Mouse (Mus musculus) c-Kit-positive CD71-positive TER-119-positive erythroid progenitor cells, embryonic 14.5 days (primary cell): ENCODE results near the gene Pdxp.
"Not testable (repeated sequence)": the region's sequence is repeated elsewhere in the genome, so short reads cannot be mapped to it uniquely, and the experiment has no call there.

Source experiments
- DNase-seq: peaks from one replicate; pipeline ENCODE4 v3.0.0-alpha.2; 2013; ENCODE audit warnings: low spot score

The Pdxp gene

GRCm38 (mm10) chr15:78913632-78914090 lies at the start of gene Pdxp:
Gene Pdxp, plus strand, starts transcription at chr15:78913919.
- DNase-seq, result peak; percentile 96

GRCm38 (mm10) chr15:78868398-78868797 lies 45.3 kb upstream of the Pdxp start:
- no peak for DNase-seq

GRCm38 (mm10) chr15:78868826-78869233 lies 44.9 kb upstream of the Pdxp start:
- no peak for DNase-seq

- peak; percentile 64 for DNase-seq
These were observed 43.9 kb upstream of the Pdxp start for GRCm38 (mm10) chr15:78869775-78870174.

- DNase-seq, result no peak
These were observed 41.6 kb upstream of the Pdxp start for GRCm38 (mm10) chr15:78872021-78872608.

GRCm38 (mm10) chr15:78873803-78874435 lies 39.8 kb upstream of the Pdxp start:
- no peak for DNase-seq

GRCm38 (mm10) chr15:78874989-78875388 lies 38.7 kb upstream of the Pdxp start:
- DNase-seq, result no peak

- DNase-seq, result no peak
These were observed 38.2 kb upstream of the Pdxp start for GRCm38 (mm10) chr15:78875537-78875936.

GRCm38 (mm10) chr15:78876258-78876696 lies 37.4 kb upstream of the Pdxp start:
- peak; percentile 74 for DNase-seq

GRCm38 (mm10) chr15:78876991-78877809 lies 36.5 kb upstream of the Pdxp start, which contains the start of gene Gga1:
Gene Gga1, plus strand, starts transcription at chr15:78877190.
- DNase-seq, result peak; percentile 85

- DNase-seq, result no peak
These were observed 35.8 kb upstream of the Pdxp start for GRCm38 (mm10) chr15:78877810-78878390.

GRCm38 (mm10) chr15:78878792-78879516 lies 34.8 kb upstream of the Pdxp start:
- not testable (repeated sequence) for DNase-seq

GRCm38 (mm10) chr15:78880432-78880831 lies 33.3 kb upstream of the Pdxp start:
- no peak for DNase-seq

- no peak for DNase-seq
These were observed 31.9 kb upstream of the Pdxp start for GRCm38 (mm10) chr15:78881828-78882227.

- no peak for DNase-seq
These were observed 24.3 kb upstream of the Pdxp start for GRCm38 (mm10) chr15:78889401-78889853.

GRCm38 (mm10) chr15:78892440-78892839 lies 21.3 kb upstream of the Pdxp start:
- DNase-seq, result no peak

GRCm38 (mm10) chr15:78894726-78895125 lies 19.0 kb upstream of the Pdxp start:
- no peak for DNase-seq

GRCm38 (mm10) chr15:78895741-78896140 lies 18.0 kb upstream of the Pdxp start:
- no peak for DNase-seq

GRCm38 (mm10) chr15:78896149-78896548 lies 17.6 kb upstream of the Pdxp start:
- no peak for DNase-seq

- no peak for DNase-seq
These were observed 16.2 kb upstream of the Pdxp start for GRCm38 (mm10) chr15:78897488-78897887.

GRCm38 (mm10) chr15:78898507-78899001 lies 15.2 kb upstream of the Pdxp start:
- DNase-seq, result no peak

- DNase-seq, result no peak
These were observed 14.3 kb upstream of the Pdxp start, which contains the start of gene Gm49510 for GRCm38 (mm10) chr15:78899409-78899739. Gene Gm49510, plus strand, starts transcription at chr15:78899667.
